Mouse (Mus musculus) forebrain, embryonic 16.5 days (tissue): ENCODE measurements at regions not wholly inside any gene's neighbourhood (a gene's known extent, or its start where the extent isn't known, plus 50 kb on each side); places are given as distances from the start of the nearest gene placed in this dataset.
A peak's percentile ranks its signal among the peaks of the same experiment; 100 is the strongest.

Experiments used
- ATAC-seq: fragments of 200-750 bp; cut with Nextera tagmentation; 2 replicates; pipeline ENCODE4 v1.8.0; 2017; ENCODE audit warnings: mild to moderate bottlenecking, moderate library complexity
- H3K27ac ChIP-seq: fragments of 300-500 bp; sonication (generic); 2 replicates; pipeline ENCODE4 v1.5.1; 2014; ENCODE audit warnings: low read length, control low read depth
- H3K27me3 ChIP-seq: fragments of 300-500 bp; sonication (generic); replicated peaks from 2 replicates; pipeline ENCODE4 v1.6.1; 2014; ENCODE audit warnings: low read length; ENCODE audit not compliant: control insufficient read depth, insufficient read depth
- H3K36me3 ChIP-seq: fragments of 300-500 bp; sonication (generic); 2 replicates; pipeline ENCODE4 v1.6.1; 2014; ENCODE audit not compliant: control insufficient read depth, insufficient read depth
- H3K4me1 ChIP-seq: fragments of 300-500 bp; sonication (generic); replicated peaks from 2 replicates; pipeline ENCODE4 v1.6.1; 2014; ENCODE audit warnings: low read length; ENCODE audit not compliant: control insufficient read depth, insufficient read depth
- H3K4me2 ChIP-seq: fragments of 300-500 bp; sonication (generic); 2 replicates; pipeline ENCODE4 v1.6.1; 2014; ENCODE audit warnings: mild to moderate bottlenecking, low read length, control low read depth
- H3K4me3 ChIP-seq: fragments of 300-500 bp; sonication (generic); replicated peaks from 2 replicates; pipeline ENCODE4 v1.5.1; 2014; ENCODE audit warnings: mild to moderate bottlenecking, low read length, control low read depth
- H3K9ac ChIP-seq: fragments of 300-500 bp; sonication (generic); replicated peaks from 2 replicates; pipeline ENCODE4 v1.6.1; 2014; ENCODE audit warnings: low read depth, low read length, control low read depth
- H3K9me3 ChIP-seq: fragments of 300-500 bp; sonication (generic); 2 replicates; pipeline ENCODE4 v1.6.1; 2016; ENCODE audit warnings: low read length; ENCODE audit not compliant: control insufficient read depth
- WGBS: fragments of 180-500 bp; shearing (Covaris S2); extraction: QIAGEN DNeasy Blood & Tissue Kit; methylation state at CpG from one replicate; pipeline ENCODE4 v1.1.7; 2014; 5-methylcytosine and 5-hydroxymethylcytosine counted together

DNA sequence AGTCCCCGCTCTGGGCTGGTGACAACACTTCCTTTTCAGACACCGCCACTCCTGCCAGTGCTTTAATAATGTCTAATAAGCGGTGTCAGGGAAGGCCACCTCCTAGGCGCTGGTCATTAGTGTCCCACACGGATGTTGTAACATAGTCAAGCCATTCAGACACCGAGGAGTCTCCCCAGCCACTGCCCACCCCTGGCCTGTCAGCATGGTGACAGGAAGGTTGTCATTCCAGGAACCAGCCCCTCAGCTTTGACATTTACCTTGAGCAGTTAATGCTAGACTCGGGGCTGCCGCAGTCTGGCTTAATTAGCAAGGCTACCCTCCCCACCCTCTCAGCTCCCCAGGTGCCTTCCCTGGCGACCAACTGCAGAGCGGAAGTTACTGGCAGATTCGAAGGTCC lies 58.0 kb upstream of the Mphosph6 start:
- ATAC-seq: no peak
- H3K27me3 ChIP-seq: no peaks in the 10 kb centered on the region
- no peak overlapping the region for H3K4me3 ChIP-seq
- no peak overlapping the region for H3K27ac ChIP-seq
- H3K36me3 ChIP-seq: no peaks in the 10 kb centered on the region
- H3K4me2 ChIP-seq: peak overlapping the region; percentile 22
- 4% methylated on average over 11 of the region's 11 CpGs for WGBS
- H3K9me3 ChIP-seq: no peaks in the 10 kb centered on the region
- H3K9ac ChIP-seq: no peak overlapping the region
- H3K4me1 ChIP-seq: peaks cover 7% of the 10 kb centered on the region

DNA sequence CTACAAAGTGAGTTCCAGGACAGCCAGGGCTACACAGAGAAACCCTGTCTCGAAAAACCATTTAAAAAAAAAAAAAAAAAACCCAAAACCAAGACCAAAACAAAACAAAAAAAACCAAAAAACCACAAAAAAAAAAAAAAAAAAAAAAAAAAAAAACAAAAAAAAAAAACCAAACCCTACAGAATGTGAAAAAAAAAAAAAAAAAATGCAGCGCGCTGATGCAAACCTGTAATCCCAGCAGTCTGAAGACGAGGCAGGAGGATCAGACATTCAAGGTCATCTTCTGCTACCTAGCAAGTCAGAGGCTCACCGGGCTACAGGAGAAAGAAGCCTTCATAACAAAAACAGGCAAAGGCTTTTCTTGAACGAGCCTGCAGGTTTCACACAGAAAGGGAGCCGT lies 57.4 kb upstream of the Mphosph6 start:
- Histone ChIP-seq H3K27ac (no peak overlapping the region), H3K9ac (0 out of 2 replicates have a peak overlapping the region, but pooled peaks have one; percentile 25), H3K9me3 (no peaks in the 10 kb centered on the region), H3K4me2 (no peak overlapping the region), H3K4me1 (peaks cover 7% of the 10 kb centered on the region), H3K36me3 (no peaks in the 10 kb centered on the region), H3K27me3 (no peaks in the 10 kb centered on the region), H3K4me3 (no peak overlapping the region)
- 42% methylated on average over 7 of the region's 7 CpGs for WGBS
- no peak for ATAC-seq

DNA sequence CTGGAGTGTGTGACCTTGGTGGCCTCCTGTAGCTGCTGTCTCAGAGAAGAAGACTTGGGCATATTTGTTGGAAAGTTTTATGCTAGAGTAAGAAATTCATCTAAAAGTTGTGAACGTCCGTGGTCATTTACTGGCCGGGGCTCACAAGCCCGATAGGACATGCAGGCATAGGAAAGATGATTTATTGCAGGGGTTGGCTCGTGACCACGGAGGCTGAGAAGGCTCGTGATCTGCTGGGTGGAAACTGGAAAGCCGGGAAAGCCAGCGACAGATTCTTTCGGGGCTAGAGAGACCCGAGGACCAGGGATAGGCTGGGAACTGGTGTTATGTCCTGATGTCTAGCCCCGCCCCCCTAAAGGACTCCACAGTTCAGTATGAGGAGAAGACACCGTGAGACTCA lies 54.4 kb upstream of the Mphosph6 start:
- ATAC-seq: no peak
- WGBS: 93% methylated on average over 13 of the region's 13 CpGs

DNA sequence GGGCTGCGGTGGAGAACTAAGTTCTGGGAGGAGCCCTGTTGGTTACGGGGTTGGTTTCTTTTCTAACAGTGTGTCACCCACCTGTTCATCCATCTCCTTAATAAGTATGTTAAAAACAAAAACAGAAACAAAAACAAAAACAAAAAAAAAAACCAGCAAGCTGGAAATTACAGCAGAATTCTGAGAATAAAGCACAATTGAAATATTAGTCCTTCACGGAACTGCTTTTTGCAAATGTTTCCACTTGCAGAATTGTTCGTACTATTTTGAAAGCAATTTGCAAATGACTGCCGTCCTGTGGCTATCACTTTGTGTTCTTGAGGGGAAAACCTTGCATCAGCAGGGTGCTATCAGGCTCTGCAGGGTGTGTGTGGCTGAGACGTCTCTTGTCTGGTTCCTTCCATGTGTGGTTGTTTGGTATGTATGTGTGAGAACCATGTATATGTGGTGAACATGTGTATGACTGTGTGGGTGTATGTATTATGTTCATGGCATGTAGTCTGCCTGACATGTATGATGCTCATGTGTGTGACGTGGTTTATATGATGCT lies 53.3 kb upstream of the Mphosph6 start:
- 81% methylated on average over 7 of the region's 7 CpGs for WGBS
- no peak overlapping the region for H3K4me2 ChIP-seq
- H3K4me3 ChIP-seq: no peak overlapping the region
- ATAC-seq: no peak
- H3K9me3 ChIP-seq: no peaks in the 10 kb centered on the region
- no peak overlapping the region for H3K9ac ChIP-seq
- H3K36me3 ChIP-seq: no peaks in the 10 kb centered on the region
- no peaks in the 10 kb centered on the region for H3K27me3 ChIP-seq
- peaks cover 6% of the 10 kb centered on the region for H3K4me1 ChIP-seq
- H3K27ac ChIP-seq: no peak overlapping the region

More for the DNA sequence above, 54.4 kb upstream of the Mphosph6 start:
- Histone ChIP-seq H3K4me3 (no peak overlapping the region), H3K36me3 (no peaks in the 10 kb centered on the region), H3K27me3 (no peaks in the 10 kb centered on the region), H3K4me2 (no peak overlapping the region), H3K9me3 (no peaks in the 10 kb centered on the region), H3K4me1 (peaks cover 7% of the 10 kb centered on the region), H3K27ac (no peak overlapping the region), H3K9ac (no peak overlapping the region)

DNA sequence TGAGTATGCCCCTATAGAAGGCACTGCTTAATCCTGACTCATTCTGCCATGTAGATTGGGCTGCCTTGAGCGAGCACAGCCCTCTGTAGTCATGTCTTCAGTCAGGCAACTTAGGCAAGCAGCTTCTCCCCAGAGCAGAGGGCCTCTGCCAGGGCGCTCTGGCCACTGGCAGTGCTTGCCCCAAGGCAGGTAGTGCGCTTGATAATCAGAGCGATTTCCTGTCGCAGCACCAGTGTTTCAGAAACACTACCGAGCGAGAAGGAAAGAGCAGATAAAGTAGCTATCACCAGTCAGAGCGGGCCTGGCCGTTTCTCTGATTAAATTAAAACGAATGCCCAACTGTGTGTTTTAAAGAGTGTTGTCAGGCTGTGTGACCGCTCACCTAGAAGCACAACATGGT lies 52.6 kb upstream of the Mphosph6 start:
- WGBS: 90% methylated on average over 11 of the region's 11 CpGs
- H3K4me3 ChIP-seq: no peak overlapping the region
- no peak overlapping the region for H3K4me2 ChIP-seq
- no peaks in the 10 kb centered on the region for H3K9me3 ChIP-seq
- no peak for ATAC-seq
- no peak overlapping the region for H3K9ac ChIP-seq
- H3K27me3 ChIP-seq: no peaks in the 10 kb centered on the region
- H3K36me3 ChIP-seq: no peaks in the 10 kb centered on the region
- no peak overlapping the region for H3K27ac ChIP-seq
- no peaks in the 10 kb centered on the region; the same call in 1 of the 2 replicates for H3K4me1 ChIP-seq

DNA sequence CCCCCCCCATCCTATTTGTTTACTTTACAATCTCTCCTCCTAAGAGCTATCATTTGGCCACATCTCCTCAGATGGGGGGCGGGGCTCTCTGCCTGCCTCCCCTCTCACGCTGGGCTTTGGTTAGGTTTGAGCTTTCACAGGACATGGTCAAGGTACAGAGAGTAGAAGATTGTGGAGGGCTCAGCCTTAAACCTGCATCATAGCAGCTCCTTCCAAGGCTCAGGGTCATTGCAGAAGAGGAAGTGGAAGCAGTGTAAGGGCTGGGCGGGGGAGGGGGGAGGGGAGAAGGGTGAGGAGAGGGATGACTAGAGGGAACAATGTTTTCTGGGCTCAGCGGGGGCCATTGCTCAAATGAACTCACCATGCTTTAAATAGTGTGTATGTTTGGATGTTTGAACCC lies 51.7 kb upstream of the Mphosph6 start:
- WGBS: 63% methylated on average over 4 of the region's 4 CpGs
- Histone ChIP-seq H3K4me3 (no peak overlapping the region), H3K4me2 (no peak overlapping the region), H3K9me3 (no peaks in the 10 kb centered on the region), H3K27ac (no peak overlapping the region), H3K9ac (no peak overlapping the region), H3K4me1 (no peaks in the 10 kb centered on the region), H3K36me3 (no peaks in the 10 kb centered on the region), H3K27me3 (no peaks in the 10 kb centered on the region)
- ATAC-seq: no peak

DNA sequence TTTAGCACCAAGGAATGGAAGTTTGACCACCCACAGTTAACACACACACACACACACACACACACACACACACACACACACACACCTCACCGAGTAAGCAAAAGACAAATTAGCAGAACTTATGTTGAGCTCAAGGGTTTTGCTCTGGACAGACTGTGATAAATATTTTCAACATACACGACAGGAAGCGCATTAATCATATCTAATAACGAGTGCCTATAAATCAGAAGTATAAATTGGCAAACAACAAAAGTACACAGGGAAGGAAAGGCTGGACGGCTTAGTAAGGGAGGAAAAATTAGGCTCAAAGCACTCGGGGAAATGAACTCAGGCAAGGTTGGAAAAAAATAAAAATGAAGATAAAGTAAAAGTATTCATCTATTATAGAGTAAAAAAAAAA lies 50.8 kb upstream of the Mphosph6 start:
- no peaks in the 10 kb centered on the region for H3K27me3 ChIP-seq
- no peaks in the 10 kb centered on the region for H3K36me3 ChIP-seq
- H3K9ac ChIP-seq: no peak overlapping the region
- WGBS: 74% methylated on average over 6 of the region's 6 CpGs
- no peak for ATAC-seq
- H3K9me3 ChIP-seq: no peaks in the 10 kb centered on the region
- H3K4me3 ChIP-seq: no peak overlapping the region
- H3K27ac ChIP-seq: no peak overlapping the region
- no peaks in the 10 kb centered on the region for H3K4me1 ChIP-seq
- H3K4me2 ChIP-seq: no peak overlapping the region
